Mouse (Mus musculus): Measurements from ENCODE around the gene Susd3.

- TF ChIP-seq CTCF (IDR thresholded peaks at IDR 0.05; ENCODE audit: low read depth, low read length), result no peak
- TF ChIP-seq GATA1 (IDR thresholded peaks at IDR 0.05; ENCODE audit: borderline replicate concordance, low read length), result no peak
Observed at GRCm38 (mm10) chr13:49243492-49243891, 5.0 kb downstream of the Susd3 start.
